Mouse (Mus musculus) kidney, embryonic 15.5 days (tissue): ENCODE data around the gene Ndufs3. TPM values are rescaled to one million over a fixed set of nuclear protein-coding genes. Genes with fewer than 3 reads are reported as not detected.
"Not testable (repeated sequence)": the region's sequence is repeated elsewhere in the genome, so short reads cannot be mapped to it uniquely, and the experiment has no call there.

Source experiments
- ATAC-seq: fragments of 200-750 bp; cut with Nextera tagmentation; replicated peaks from 2 replicates; pipeline ENCODE4 v1.8.0; 2017; ENCODE audit warnings: moderate TSS enrichment; ENCODE audit not compliant: low FRiP score
- H3K27ac ChIP-seq: fragments of 300-500 bp; sonication (generic); 2 replicates; pipeline ENCODE4 v1.5.1; 2015; ENCODE audit warnings: mild to moderate bottlenecking, inconsistent platforms
- H3K27me3 ChIP-seq: fragments of 300-500 bp; sonication (generic); 2 replicates; pipeline ENCODE4 v1.6.1; 2015; ENCODE audit warnings: inconsistent platforms
- H3K36me3 ChIP-seq: fragments of 300-500 bp; sonication (generic); 2 replicates; pipeline ENCODE4 v1.6.1; 2015; ENCODE audit warnings: inconsistent platforms
- H3K4me1 ChIP-seq: fragments of 300-500 bp; sonication (generic); 2 replicates; pipeline ENCODE4 v1.6.1; 2015; ENCODE audit warnings: inconsistent platforms
- H3K4me2 ChIP-seq: fragments of 300-500 bp; sonication (generic); 2 replicates; pipeline ENCODE4 v1.6.1; 2015; ENCODE audit warnings: moderate library complexity, mild to moderate bottlenecking, inconsistent platforms
- H3K4me3 ChIP-seq: fragments of 300-500 bp; sonication (generic); replicated peaks from 2 replicates; pipeline ENCODE4 v1.5.1; 2015; ENCODE audit warnings: mild to moderate bottlenecking, inconsistent platforms
- H3K9ac ChIP-seq: fragments of 300-500 bp; sonication (generic); 2 replicates; pipeline ENCODE4 v1.6.1; 2015; ENCODE audit warnings: mild to moderate bottlenecking, inconsistent platforms
- H3K9me3 ChIP-seq: fragments of 300-500 bp; sonication (generic); replicated peaks from 2 replicates; pipeline ENCODE4 v1.6.1; 2016; ENCODE audit warnings: inconsistent platforms
- WGBS: fragments of 180-500 bp; shearing (Covaris S2); methylation state at CpG from one replicate; pipeline ENCODE4 v1.1.7; 2015; ENCODE audit warnings: mixed read lengths; 5-methylcytosine and 5-hydroxymethylcytosine counted together
- polyA plus RNA-seq: library from polyadenylated mRNA; unstranded; fragments of >200 nt; fragmentation: Nextera tagmentation; extraction: Ambion mirVana; gene quantifications from 2 replicates; pipeline ENCODE4 v1.2.1, GENCODE M21; 2015

Gene Ndufs3
- polyA plus RNA-seq, 1 experiment from 2014 or later = 232 TPM

DNA sequence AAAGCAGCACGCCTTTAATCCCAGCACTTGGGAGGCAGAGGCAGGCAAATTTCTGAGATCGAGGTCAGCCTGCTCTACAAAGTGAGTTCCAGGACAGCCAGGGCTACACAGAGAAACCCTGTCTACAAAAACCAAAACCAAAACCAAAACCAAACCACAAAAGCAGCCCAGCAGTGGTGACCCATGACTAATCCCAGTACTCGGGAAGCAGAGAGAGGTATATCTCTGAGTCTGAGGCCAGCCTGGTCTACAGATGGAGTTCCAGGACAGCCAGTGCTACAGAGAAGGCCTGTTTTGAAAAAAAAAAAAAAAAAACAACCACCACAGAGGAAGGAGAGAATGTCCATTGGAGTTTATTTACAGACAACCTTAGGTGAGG, 10.3 kb downstream of the Ndufs3 start:
- H3K36me3 ChIP-seq = peaks cover 62% of the 10 kb centered on the region
- WGBS = 88% methylated on average over 3 of the region's 3 CpGs

DNA sequence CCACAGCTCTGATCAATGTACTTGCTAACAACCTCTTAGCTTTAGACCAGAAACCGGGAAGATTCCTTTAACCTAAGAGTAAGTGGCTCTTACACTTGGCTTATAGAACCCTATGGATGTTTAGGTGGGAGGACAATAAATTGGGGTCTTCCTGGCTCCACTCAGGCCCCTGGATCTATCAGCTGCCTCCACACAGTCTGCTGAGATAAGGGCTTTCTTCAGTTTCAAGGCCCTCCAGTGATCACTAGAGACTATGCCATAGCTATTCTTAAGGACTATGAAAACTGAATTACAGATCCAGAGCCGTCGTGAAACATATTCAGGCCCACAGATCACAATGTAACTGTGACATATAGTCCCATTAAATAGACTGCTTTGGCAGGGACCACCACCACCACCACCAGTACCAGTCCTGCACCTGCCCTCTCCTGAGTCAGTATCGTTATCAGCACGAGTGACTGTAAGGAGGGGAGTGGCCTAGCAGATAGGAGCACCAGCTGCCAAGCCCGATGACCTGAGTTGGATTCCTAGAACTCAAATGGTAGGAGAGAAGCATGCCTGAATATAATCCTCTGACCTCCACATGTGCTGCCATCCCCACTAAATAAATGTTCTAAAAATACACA, 10.8 kb downstream of the Ndufs3 start:
- no peaks in the 10 kb centered on the region for H3K9me3 ChIP-seq
- no peak overlapping the region for H3K27ac ChIP-seq
- no peak overlapping the region for H3K9ac ChIP-seq
- peaks cover 56% of the 10 kb centered on the region for H3K36me3 ChIP-seq
- 86% methylated on average over 6 of the region's 6 CpGs for WGBS
- H3K4me2 ChIP-seq = no peak overlapping the region
- no peak for ATAC-seq
- H3K4me3 ChIP-seq = no peak overlapping the region
- peaks cover 7% of the 10 kb centered on the region for H3K27me3 ChIP-seq
- H3K4me1 ChIP-seq = peaks cover 15% of the 10 kb centered on the region

More for the DNA sequence above, 10.3 kb downstream of the Ndufs3 start:
- ATAC-seq, H3K9ac ChIP-seq, H3K27me3 ChIP-seq, H3K27ac ChIP-seq, H3K4me3 ChIP-seq, H3K9me3 ChIP-seq, H3K4me2 ChIP-seq: not testable (repeated sequence)
- peaks cover 12% of the 10 kb centered on the region for H3K4me1 ChIP-seq

DNA sequence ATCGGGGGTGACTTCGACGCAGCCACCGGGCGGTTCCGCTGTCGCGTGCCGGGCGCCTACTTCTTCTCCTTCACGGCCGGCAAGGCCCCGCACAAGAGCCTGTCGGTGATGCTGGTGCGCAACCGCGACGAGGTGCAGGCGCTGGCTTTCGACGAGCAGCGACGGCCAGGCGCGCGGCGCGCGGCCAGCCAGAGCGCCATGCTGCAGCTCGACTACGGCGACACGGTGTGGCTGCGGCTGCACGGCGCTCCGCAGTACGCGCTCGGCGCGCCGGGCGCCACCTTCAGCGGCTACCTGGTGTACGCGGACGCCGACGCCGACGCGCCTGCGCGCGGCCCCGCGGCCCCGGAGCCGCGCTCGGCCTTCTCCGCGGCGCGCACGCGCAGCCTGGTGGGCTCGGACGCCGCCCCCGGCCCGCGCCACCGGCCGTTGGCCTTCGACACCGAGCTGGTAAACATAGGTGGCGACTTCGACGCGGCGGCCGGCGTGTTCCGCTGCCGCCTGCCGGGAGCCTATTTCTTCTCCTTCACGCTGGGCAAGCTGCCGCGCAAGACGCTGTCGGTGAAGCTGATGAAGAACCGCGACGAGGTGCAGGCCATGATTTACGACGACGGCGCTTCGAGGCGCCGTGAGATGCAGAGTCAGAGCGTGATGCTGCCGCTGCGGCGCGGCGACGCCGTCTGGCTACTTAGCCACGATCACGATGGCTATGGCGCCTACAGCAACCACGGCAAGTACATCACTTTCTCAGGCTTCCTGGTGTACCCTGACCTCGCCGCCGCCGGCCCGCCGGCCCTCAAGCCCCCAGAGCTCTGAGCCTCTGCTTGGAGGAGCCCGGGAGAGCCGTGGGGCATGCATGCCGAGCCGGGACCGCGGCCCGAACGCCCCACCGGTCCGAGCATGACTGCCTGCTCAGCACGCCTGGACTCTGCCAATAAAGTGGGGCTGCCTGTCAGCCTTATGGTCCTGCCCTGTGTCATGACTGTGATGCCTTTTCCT, 14.8 kb downstream of the Ndufs3 start:
- peak; percentile 86 for ATAC-seq
- H3K4me3 ChIP-seq = peak overlapping the region; percentile 58
- H3K9me3 ChIP-seq = no peaks in the 10 kb centered on the region
- H3K27ac ChIP-seq = no peak overlapping the region
- H3K36me3 ChIP-seq = peaks cover 17% of the 10 kb centered on the region
- 2% methylated on average over 129 of the region's 133 CpGs for WGBS
- peaks cover 46% of the 10 kb centered on the region for H3K27me3 ChIP-seq
- peaks cover 33% of the 10 kb centered on the region for H3K4me1 ChIP-seq
- peak overlapping the region; percentile 92 for H3K4me2 ChIP-seq
- peak overlapping the region; percentile 53 for H3K9ac ChIP-seq

DNA sequence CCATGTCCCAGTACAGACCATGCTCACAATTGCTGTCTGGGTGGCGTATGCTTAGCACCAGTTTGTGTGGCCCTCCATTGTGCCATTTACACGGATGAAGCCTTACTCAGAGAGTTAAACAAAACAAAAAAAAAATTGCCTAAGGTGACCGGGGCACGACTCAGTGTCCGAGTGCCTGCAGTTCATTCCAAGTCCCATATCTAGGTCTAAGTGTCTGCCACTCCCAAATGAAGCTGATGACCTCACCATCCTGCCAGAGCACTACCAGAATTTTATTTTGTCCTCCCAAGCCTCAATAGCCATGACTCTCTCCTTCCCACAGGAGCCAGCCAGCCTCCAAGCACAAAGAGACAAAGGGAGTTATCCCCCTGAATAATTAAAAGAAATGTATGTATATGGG, 17.0 kb downstream of the Ndufs3 start:
- no peak for ATAC-seq

DNA sequence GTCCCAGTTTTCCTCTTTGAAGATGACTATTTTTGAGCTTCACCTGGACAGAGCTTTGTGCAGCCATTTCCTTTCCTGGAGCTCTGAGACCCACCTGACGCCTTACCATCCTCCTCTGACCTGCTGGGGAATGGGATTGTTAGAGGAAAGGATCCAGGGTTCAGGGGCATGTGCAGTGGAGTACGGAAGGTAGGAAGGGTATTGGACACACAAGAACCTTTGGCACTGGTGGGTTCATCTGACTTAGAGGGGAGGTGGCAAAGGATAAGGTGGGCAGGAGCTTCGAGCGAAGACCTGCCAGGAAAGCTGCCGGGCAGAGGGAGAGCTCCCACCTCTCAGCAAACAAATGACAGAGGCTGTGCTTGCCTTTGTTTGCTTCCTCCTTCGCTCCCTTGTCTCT, 18.2 kb downstream of the Ndufs3 start:
- WGBS = 37% methylated on average over 6 of the region's 6 CpGs
- Histone ChIP-seq H3K9ac (no peak overlapping the region), H3K36me3 (no peaks in the 10 kb centered on the region), H3K27ac (no peak overlapping the region), H3K4me1 (peaks cover 36% of the 10 kb centered on the region), H3K4me3 (peak overlapping the region; percentile 57; the same call in 1 of the 2 replicates), H3K4me2 (peak overlapping the region; percentile 97), H3K9me3 (0 out of 2 replicates have a peak, but pooled peaks cover 2% of the 10 kb centered on the region), H3K27me3 (peaks cover 56% of the 10 kb centered on the region)
- no peak for ATAC-seq

More for the DNA sequence above, 17.0 kb downstream of the Ndufs3 start:
- Histone ChIP-seq H3K27ac (no peak overlapping the region), H3K4me2 (no peak overlapping the region), H3K4me3 (no peak overlapping the region), H3K4me1 (peaks cover 36% of the 10 kb centered on the region), H3K9me3 (0 out of 2 replicates have a peak, but pooled peaks cover 2% of the 10 kb centered on the region), H3K9ac (no peak overlapping the region), H3K36me3 (no peaks in the 10 kb centered on the region), H3K27me3 (peaks cover 56% of the 10 kb centered on the region)
- WGBS = 73% methylated on average over 5 of the region's 5 CpGs

DNA sequence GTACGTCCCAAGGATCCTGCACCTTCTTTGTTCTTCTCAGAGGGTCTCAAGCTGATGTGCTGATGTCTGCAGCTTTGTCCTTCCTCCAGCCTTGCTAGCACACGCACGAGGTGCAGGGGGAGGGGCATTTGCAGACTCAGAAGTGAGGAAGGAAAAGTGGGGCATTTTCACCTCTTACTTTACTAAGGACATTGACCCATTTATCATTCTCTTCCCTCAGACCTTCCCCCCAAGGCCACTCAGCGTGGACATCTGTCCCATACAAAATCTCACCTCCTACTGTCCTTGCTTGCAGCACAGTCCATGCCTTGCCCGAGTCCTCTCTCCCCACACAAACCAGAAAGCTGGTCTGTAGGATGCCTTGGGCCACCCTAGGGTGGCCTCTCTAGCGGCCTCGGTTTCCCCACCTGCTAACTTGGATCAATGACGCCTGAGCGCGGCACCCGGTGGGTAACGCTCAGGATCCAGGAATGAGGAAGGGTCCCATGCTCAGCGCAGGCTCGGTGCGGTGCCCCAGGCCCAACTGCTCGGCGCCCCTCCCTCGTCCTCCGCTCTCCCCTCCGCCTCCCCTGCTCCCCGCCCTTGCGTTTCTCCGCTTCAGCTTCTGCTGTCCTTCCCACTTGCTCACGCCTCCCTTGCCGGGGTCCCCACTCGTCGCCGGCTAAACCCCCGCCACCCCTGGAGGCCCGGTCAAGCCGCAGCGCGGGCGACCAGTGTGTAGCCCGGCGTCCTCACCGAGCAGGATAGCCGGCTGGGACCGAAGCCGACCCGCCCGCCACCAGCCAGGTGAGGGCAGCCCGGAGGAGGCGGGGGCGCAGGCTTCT, 19.2 kb downstream of the Ndufs3 start, which contains the start of gene C1qtnf4:
Gene C1qtnf4 (plus strand): TSS at position 643 of the 824 bp plus-strand sequence.
- ATAC-seq = peak; percentile 31
- Histone ChIP-seq H3K4me3 (peak within 1 kb of the TSS; percentile 57), H3K9me3 (0 out of 2 replicates have a peak, but pooled peaks cover 2% of the 10 kb centered on the region), H3K27me3 (peaks cover 56% of the 10 kb centered on the region), H3K36me3 (no peaks in the 10 kb centered on the region), H3K9ac (peak within 1 kb of the TSS; percentile 65), H3K4me1 (peaks cover 36% of the 10 kb centered on the region), H3K27ac (no peak within 1 kb of the TSS), H3K4me2 (peak within 1 kb of the TSS; percentile 97)
- under 1% methylated on average over 45 of the region's 45 CpGs for WGBS

DNA sequence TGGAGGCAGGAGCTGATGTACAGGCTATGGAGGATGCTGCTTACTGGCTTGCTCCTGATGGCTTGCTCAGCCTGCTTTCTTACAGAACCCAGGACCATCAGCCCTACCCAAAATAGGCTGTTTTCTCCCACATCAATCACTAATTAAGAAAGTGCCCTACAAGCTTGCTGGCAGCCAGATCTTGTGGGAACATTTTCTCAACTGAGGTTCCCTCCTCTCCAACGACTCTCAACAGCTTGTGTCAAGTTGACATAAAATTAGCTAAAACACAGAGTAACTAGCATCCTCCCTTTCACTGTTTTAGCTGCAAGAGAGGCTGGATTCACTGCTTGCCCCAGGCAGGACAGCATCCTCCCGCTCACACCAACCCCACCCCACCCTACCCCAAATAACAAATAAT, 22.8 kb downstream of the Ndufs3 start:
- H3K27ac ChIP-seq = no peak overlapping the region
- no peaks in the 10 kb centered on the region for H3K36me3 ChIP-seq
- 0 out of 2 replicates have a peak, but pooled peaks cover 2% of the 10 kb centered on the region for H3K9me3 ChIP-seq
- peaks cover 21% of the 10 kb centered on the region for H3K4me1 ChIP-seq
- H3K9ac ChIP-seq = no peak overlapping the region
- H3K27me3 ChIP-seq = peaks cover 30% of the 10 kb centered on the region
- ATAC-seq = no peak
- H3K4me3 ChIP-seq = no peak overlapping the region
- no peak overlapping the region for H3K4me2 ChIP-seq
- WGBS = 77% methylated on average over 2 of the region's 2 CpGs

DNA sequence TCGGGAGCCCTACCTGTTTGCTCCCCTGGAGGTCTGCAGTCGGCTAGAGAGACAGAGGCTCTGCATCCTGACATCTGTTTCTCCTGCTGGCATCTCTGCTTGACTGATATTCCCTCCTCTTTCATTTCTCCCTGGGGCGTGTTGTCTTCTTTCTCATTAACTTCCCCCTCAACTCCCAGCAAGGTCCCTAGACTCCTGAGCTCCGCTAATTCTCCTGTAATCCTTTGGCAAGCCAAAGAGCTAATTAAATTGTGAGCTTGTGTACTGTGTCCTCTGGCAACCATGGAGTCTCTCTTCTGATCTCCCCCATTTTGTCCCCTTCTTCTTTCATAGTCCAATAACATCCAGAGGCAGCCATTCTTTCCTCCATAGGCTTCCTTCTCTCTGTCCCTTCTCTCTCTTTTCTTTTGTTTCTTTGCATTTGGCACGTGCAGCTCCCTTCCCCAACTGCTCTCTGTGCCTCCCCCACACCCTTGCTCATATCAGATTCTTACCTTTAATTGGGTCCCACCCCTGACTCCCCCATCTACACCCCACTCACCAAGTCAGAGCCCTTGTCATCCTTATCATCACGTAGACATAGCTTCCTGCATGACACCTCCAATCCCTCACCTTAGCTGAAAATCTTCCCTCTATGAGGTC, 24.4 kb downstream of the Ndufs3 start:
- Histone ChIP-seq H3K4me1 (peaks cover 7% of the 10 kb centered on the region), H3K9ac (no peak overlapping the region), H3K4me3 (no peak overlapping the region), H3K36me3 (no peaks in the 10 kb centered on the region), H3K9me3 (0 out of 2 replicates have a peak, but pooled peaks cover 2% of the 10 kb centered on the region), H3K27ac (no peak overlapping the region), H3K27me3 (peaks cover 14% of the 10 kb centered on the region), H3K4me2 (no peak overlapping the region)
- WGBS = 33% methylated on average over 6 of the region's 6 CpGs
- ATAC-seq = no peak

DNA sequence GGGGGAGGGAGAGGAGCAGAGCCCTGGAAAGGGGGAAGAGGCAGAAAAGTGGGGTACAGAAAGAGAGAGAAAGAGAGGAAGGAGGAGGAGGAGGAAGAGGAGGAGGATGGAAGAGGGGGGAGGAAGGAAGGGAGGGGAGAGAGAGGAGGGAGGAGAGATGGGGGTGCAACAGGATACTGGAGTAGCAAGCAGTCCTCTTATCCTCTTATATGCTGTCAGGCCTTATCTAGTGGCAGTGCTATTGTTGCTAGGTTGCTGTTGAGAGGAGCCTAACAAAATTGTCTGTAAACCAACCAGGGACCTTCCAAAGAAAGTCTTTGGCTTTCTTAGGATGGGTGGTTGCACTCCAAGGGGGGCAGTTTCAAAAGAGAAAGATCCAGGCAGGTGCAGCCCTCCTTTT, 25.2 kb downstream of the Ndufs3 start:
- H3K4me3 ChIP-seq = no peak overlapping the region
- no peaks in the 10 kb centered on the region for H3K36me3 ChIP-seq
- no peaks in the 10 kb centered on the region; the same call in 1 of the 2 replicates for H3K4me1 ChIP-seq
- peaks cover 5% of the 10 kb centered on the region for H3K27me3 ChIP-seq
- H3K4me2 ChIP-seq = no peak overlapping the region
- no peak overlapping the region for H3K9ac ChIP-seq
- 0 out of 2 replicates have a peak, but pooled peaks cover 2% of the 10 kb centered on the region for H3K9me3 ChIP-seq
- no peak for ATAC-seq
- H3K27ac ChIP-seq = no peak overlapping the region

DNA sequence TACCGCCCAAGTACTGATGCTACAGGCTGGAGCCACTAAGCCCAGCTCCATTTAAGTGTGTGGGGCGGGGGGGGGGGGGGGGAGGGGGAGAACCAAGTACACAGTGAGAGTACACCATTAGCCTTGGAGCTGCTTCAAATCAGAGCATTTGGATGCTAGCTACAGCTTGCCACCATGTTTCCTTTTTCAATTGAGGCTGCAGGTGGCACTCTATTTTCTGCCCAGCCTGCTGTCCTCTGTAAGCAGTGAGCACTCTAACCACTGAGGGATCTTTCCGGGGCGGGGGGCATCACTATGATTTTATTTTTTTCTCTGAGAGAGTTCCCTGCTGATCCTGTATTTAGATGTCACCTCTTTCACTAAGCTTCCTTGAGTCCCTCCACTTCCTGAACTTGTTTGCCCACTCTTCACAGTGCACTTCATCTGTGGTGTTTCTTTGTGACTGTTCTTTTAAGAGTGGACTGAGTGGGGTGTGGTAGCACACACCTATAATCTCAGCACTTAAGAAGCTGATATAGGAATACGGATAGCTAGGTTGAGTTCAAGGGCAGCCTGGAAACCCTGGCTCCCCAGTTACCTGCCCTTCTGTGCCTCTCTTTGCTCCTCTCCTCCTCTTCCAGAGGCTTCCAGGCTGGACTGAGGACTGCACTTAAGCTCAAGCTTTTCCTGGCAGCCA, 26.9 kb downstream of the Ndufs3 start:
- no peak overlapping the region for H3K9ac ChIP-seq
- H3K4me2 ChIP-seq = no peak overlapping the region
- H3K4me3 ChIP-seq = no peak overlapping the region
- H3K36me3 ChIP-seq = no peaks in the 10 kb centered on the region
- 62% methylated on average over 5 of the region's 5 CpGs for WGBS
- H3K27me3 ChIP-seq = no peaks in the 10 kb centered on the region
- no peaks in the 10 kb centered on the region for H3K9me3 ChIP-seq
- no peak overlapping the region for H3K27ac ChIP-seq
- ATAC-seq = no peak
- no peaks in the 10 kb centered on the region for H3K4me1 ChIP-seq

DNA sequence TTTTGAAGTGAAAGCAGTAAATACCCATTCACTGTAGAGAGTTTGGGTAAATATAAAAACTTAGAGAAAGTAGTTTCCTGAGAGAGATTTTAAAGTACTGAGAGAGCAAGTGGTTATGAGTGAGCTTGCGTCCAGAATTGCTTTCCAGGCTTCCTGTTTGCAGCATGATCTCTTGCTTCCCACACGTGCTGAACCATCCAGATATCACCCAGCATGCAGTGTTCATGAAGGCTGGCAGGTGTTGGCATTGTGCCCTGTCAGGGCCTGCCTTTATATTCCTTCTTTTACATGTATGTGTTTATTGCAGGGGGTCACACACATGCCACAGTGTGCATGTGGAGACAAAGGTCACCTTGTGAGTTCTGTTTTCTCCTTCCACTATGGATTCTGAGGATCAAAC, 29.4 kb downstream of the Ndufs3 start:
- WGBS = 61% methylated on average over 2 of the region's 2 CpGs
- Histone ChIP-seq H3K4me2 (no peak overlapping the region), H3K4me3 (no peak overlapping the region), H3K36me3 (no peaks in the 10 kb centered on the region), H3K27me3 (no peaks in the 10 kb centered on the region), H3K9ac (no peak overlapping the region), H3K4me1 (no peaks in the 10 kb centered on the region), H3K27ac (no peak overlapping the region), H3K9me3 (no peaks in the 10 kb centered on the region)
- ATAC-seq = no peak
